ENCODE assay signal across 18 mouse cellular contexts in genomic region chr3:68510872-68511271, GRCm38 (mm10).
DNase-seq lines count a peak whose midpoint lies in the region; ATAC-seq and TF ChIP-seq lines count a peak whose summit lies in the region.
"Had no signal": no experiment of that assay in that cellular context is flagged by ENCODE, and none has a peak within 500 bp of the region (broad histone marks: within the 10 kb centered on the region; RNA-seq: fewer than 3 reads in every experiment).

No protein-coding gene starts in this region.

- H3K27ac ChIP-seq in layer of hippocampus, adult 2 months = peak overlapping the region; percentile 12; the same call in 1 of the 2 replicates
- peak overlapping the region; percentile 76 for H3K27ac ChIP-seq in liver, embryonic 13.5 days
- H3K27ac ChIP-seq: embryonic facial prominence, embryonic 15.5 days; limb, embryonic 12.5 days; lung, embryonic 15.5 days; neural tube, embryonic 12.5 days had no signal

- H3K4me1 ChIP-seq in liver, embryonic 13.5 days (replicated peaks) = peaks cover 58% of the 10 kb centered on the region
- H3K4me1 ChIP-seq: limb, embryonic 12.5 days had no signal

- no peaks in the 10 kb centered on the region for H3K27me3 ChIP-seq in liver, embryonic 13.5 days
- H3K27me3 ChIP-seq: embryonic facial prominence, embryonic 15.5 days; limb, embryonic 12.5 days; lung, embryonic 15.5 days; neural tube, embryonic 12.5 days had no signal

- no peaks in the 10 kb centered on the region for H3K36me3 ChIP-seq in liver, embryonic 13.5 days
- H3K36me3 ChIP-seq: embryonic facial prominence, embryonic 15.5 days; lung, embryonic 15.5 days; neural tube, embryonic 12.5 days had no signal

- no peaks in the 10 kb centered on the region for H3K9me3 ChIP-seq in liver, embryonic 13.5 days (replicated peaks)
- H3K9me3 ChIP-seq: embryonic facial prominence, embryonic 15.5 days; limb, embryonic 12.5 days; lung, embryonic 15.5 days; neural tube, embryonic 12.5 days had no signal

- no peak for TF ChIP-seq CTCF in layer of hippocampus, adult 2 months (conservative IDR thresholded peaks at IDR 0.05)

- peak; percentile 85 for ATAC-seq in common myeloid progenitor, adult 5-6 weeks (replicated peaks; ENCODE audit: low read depth, poor library complexity, severe bottlenecking)
- ATAC-seq in liver, embryonic 13.5 days (ENCODE audit: low read depth) = peak; percentile 97
- peak; percentile 97 for ATAC-seq in megakaryocyte-erythroid progenitor cell, adult 5-6 weeks (replicated peaks; ENCODE audit: low FRiP score, low TSS enrichment, poor library complexity, severe bottlenecking)
- ATAC-seq: forebrain, embryonic 14.5 days had no signal

- H3K9ac ChIP-seq in liver, embryonic 13.5 days = peak overlapping the region; percentile 30; the same call in 1 of the 2 replicates
- H3K9ac ChIP-seq: embryonic facial prominence, embryonic 15.5 days; limb, embryonic 12.5 days; lung, embryonic 15.5 days; neural tube, embryonic 12.5 days had no signal

- no peak overlapping the region for H3K4me3 ChIP-seq in layer of hippocampus, adult 2 months
- H3K4me3 ChIP-seq in liver, embryonic 13.5 days (replicated peaks) = no peak overlapping the region
- H3K4me3 ChIP-seq: embryonic facial prominence, embryonic 15.5 days; limb, embryonic 12.5 days; lung, embryonic 15.5 days; neural tube, embryonic 12.5 days had no signal

- 13% methylated on average over 5 of the region's 5 CpGs for WGBS in liver, embryonic 13.5 days (ENCODE audit: insufficient replicate concordance)

- H3K4me2 ChIP-seq in liver, embryonic 13.5 days = peak overlapping the region; percentile 37
- H3K4me2 ChIP-seq: embryonic facial prominence, embryonic 15.5 days; limb, embryonic 12.5 days; lung, embryonic 15.5 days; neural tube, embryonic 12.5 days had no signal

- no peak for DNase-seq in layer of hippocampus, adult 2 months (ENCODE audit: low spot score in 2 of 2)
- no peak for DNase-seq in layer of hippocampus, adult 9-10 months (ENCODE audit: low spot score)
- DNase-seq in liver, embryonic 13.5 days = peak; percentile 66
- DNase-seq in lung, postnatal 14 days = no peak
- DNase-seq in thymus, adult 18-20 months = no peak
- DNase-seq: adrenal gland, postnatal 25 days; cerebellum, adult 8-10 months; gastrocnemius, postnatal 10 days; kidney, postnatal 14 days; layer of hippocampus, adult 9-11 months; thymus, postnatal 4 days had no signal
